Mouse (Mus musculus) right cerebral cortex, adult 2 months (tissue): ENCODE data around the gene Rtn4rl1.

Experiments
- DNase-seq, 2 experiments: peaks; one replicate each; pipeline ENCODE4 v3.0.0; 2021 to 2022; ENCODE audit warnings: low spot score in 2 of 2

Gene Rtn4rl1

GRCm38 (mm10) chr11:75193256-75194071 lies at the start of gene Rtn4rl1:
TSS of gene Rtn4rl1 (plus strand) at chr11:75193783.
- DNase-seq, result peak; percentile 64 to 73

- DNase-seq, result no peak
Measured at GRCm38 (mm10) chr11:75145841-75146240, 47.7 kb upstream of the Rtn4rl1 start.

- no peak for DNase-seq
Measured at GRCm38 (mm10) chr11:75147106-75147845, 46.3 kb upstream of the Rtn4rl1 start.

- DNase-seq, result no peak
Measured at GRCm38 (mm10) chr11:75147846-75148168, 45.8 kb upstream of the Rtn4rl1 start.

- DNase-seq, result no peak
Measured at GRCm38 (mm10) chr11:75148332-75149035, 45.1 kb upstream of the Rtn4rl1 start.

GRCm38 (mm10) chr11:75150346-75150745 lies 43.2 kb upstream of the Rtn4rl1 start:
- DNase-seq, result no peak

GRCm38 (mm10) chr11:75152603-75153557 lies 40.7 kb upstream of the Rtn4rl1 start:
- DNase-seq, result no peak

- no peak for DNase-seq
Measured at GRCm38 (mm10) chr11:75154053-75154585, 39.5 kb upstream of the Rtn4rl1 start.

GRCm38 (mm10) chr11:75155985-75156384 lies 37.6 kb upstream of the Rtn4rl1 start:
- no peak for DNase-seq

GRCm38 (mm10) chr11:75156416-75156815 lies 37.2 kb upstream of the Rtn4rl1 start:
- no peak for DNase-seq

GRCm38 (mm10) chr11:75157037-75157436 lies 36.5 kb upstream of the Rtn4rl1 start:
- DNase-seq, result no peak

GRCm38 (mm10) chr11:75157901-75158300 lies 35.7 kb upstream of the Rtn4rl1 start:
- DNase-seq, result no peak

- DNase-seq, result no peak
Measured at GRCm38 (mm10) chr11:75158432-75158831, 35.2 kb upstream of the Rtn4rl1 start.

- no peak for DNase-seq
Measured at GRCm38 (mm10) chr11:75159564-75159963, 34.0 kb upstream of the Rtn4rl1 start.

- DNase-seq, result no peak
Measured at GRCm38 (mm10) chr11:75160954-75161353, 32.6 kb upstream of the Rtn4rl1 start.

- DNase-seq, result no peak
Measured at GRCm38 (mm10) chr11:75161417-75162008, 32.1 kb upstream of the Rtn4rl1 start.

- DNase-seq, result no peak
Measured at GRCm38 (mm10) chr11:75162591-75163080, 30.9 kb upstream of the Rtn4rl1 start.

- no peak for DNase-seq
Measured at GRCm38 (mm10) chr11:75163379-75163778, 30.2 kb upstream of the Rtn4rl1 start.

GRCm38 (mm10) chr11:75164051-75164450 lies 29.5 kb upstream of the Rtn4rl1 start:
- no peak for DNase-seq

- DNase-seq, result no peak
Measured at GRCm38 (mm10) chr11:75164750-75165149, 28.8 kb upstream of the Rtn4rl1 start.
